8 mouse cellular contexts compared by ENCODE assay signal in genomic region chr11:62646958-62647515, GRCm38 (mm10). TPM values are rescaled to one million over a fixed set of nuclear protein-coding genes. Genes with fewer than 3 reads are reported as not detected.
A peak's percentile ranks its signal among the peaks of the same experiment; 100 is the strongest.
DNase-seq lines count a peak whose midpoint lies in the region; ATAC-seq lines count a peak whose summit lies in the region.

No protein-coding gene starts in this region.

- no peak for DNase-seq in heart, adult 8-10 months (ENCODE audit: low spot score)
- DNase-seq in neural tube, embryonic 10.5 days (ENCODE audit: extremely low spot score, low spot score): peak; percentile 24
- no peak for DNase-seq in kidney, postnatal 14 days
- no peak for DNase-seq in layer of hippocampus, postnatal 36 days

- H3K4me3 ChIP-seq in heart, embryonic 14.5 days (ENCODE audit: control insufficient read depth in 1 of 2, insufficient read depth in 1 of 2, low read depth in 1 of 2, low read length in 2 of 2): peak overlapping the region; percentile 81 to 84
- peak overlapping the region; percentile 79 for H3K4me3 ChIP-seq in embryonic facial prominence, embryonic 13.5 days
- H3K4me3 ChIP-seq in intestine, embryonic 15.5 days (replicated peaks): peak overlapping the region; percentile 78

- 34% methylated on average over 7 of the region's 7 CpGs for WGBS in heart, embryonic 14.5 days
- 37% methylated on average over 7 of the region's 7 CpGs for WGBS in embryonic facial prominence, embryonic 13.5 days
- 48% methylated on average over 7 of the region's 7 CpGs for WGBS in intestine, embryonic 15.5 days

- peak overlapping the region; percentile 91 for H3K9ac ChIP-seq in heart, embryonic 14.5 days (ENCODE audit: low read length)
- peak overlapping the region; percentile 87 for H3K9ac ChIP-seq in embryonic facial prominence, embryonic 13.5 days
- peak overlapping the region; percentile 73 for H3K9ac ChIP-seq in intestine, embryonic 15.5 days

- H3K27ac ChIP-seq in heart, embryonic 14.5 days (replicated peaks in 1 of 2; ENCODE audit: control insufficient read depth in 1 of 2, insufficient read depth in 1 of 2, low read depth in 2 of 2, low read length in 2 of 2): peak overlapping the region; percentile 71 to 95
- H3K27ac ChIP-seq in embryonic facial prominence, embryonic 13.5 days: peak overlapping the region; percentile 93
- peak overlapping the region; percentile 83 for H3K27ac ChIP-seq in intestine, embryonic 15.5 days

- no peaks in the 10 kb centered on the region for H3K27me3 ChIP-seq in heart, embryonic 14.5 days (ENCODE audit: control insufficient read depth, insufficient read depth, low read length)
- no peaks in the 10 kb centered on the region for H3K27me3 ChIP-seq in embryonic facial prominence, embryonic 13.5 days
- no peaks in the 10 kb centered on the region for H3K27me3 ChIP-seq in intestine, embryonic 15.5 days (replicated peaks)

- H3K4me1 ChIP-seq in heart, embryonic 14.5 days (ENCODE audit: control insufficient read depth in 2 of 2, insufficient read depth in 2 of 2, low read length in 2 of 2): peaks cover 40 to 70% of the 10 kb centered on the region in 2 experiments
- H3K4me1 ChIP-seq in embryonic facial prominence, embryonic 13.5 days: peaks cover 73% of the 10 kb centered on the region
- peaks cover 47% of the 10 kb centered on the region for H3K4me1 ChIP-seq in intestine, embryonic 15.5 days (replicated peaks)

- peak overlapping the region; percentile 73 for H3K4me2 ChIP-seq in heart, embryonic 14.5 days (ENCODE audit: low read length)
- H3K4me2 ChIP-seq in embryonic facial prominence, embryonic 13.5 days: peak overlapping the region; percentile 92
- H3K4me2 ChIP-seq in intestine, embryonic 15.5 days (replicated peaks): peak overlapping the region; percentile 93

- no peak for ATAC-seq in heart, embryonic 14.5 days (ENCODE audit: insufficient number of reproducible peaks, insufficient read depth, low FRiP score, low read depth)
- ATAC-seq in embryonic facial prominence, embryonic 13.5 days (ENCODE audit: insufficient number of reproducible peaks, insufficient read depth, low FRiP score, low TSS enrichment, low read depth): no peak
- no peak for ATAC-seq in intestine, embryonic 15.5 days
- ATAC-seq in frontal cortex, adult (ENCODE audit: low TSS enrichment): no peak

- H3K36me3 ChIP-seq in heart, embryonic 14.5 days (ENCODE audit: control insufficient read depth, insufficient read depth, low read length): peaks cover 13% of the 10 kb centered on the region
- peaks cover 7% of the 10 kb centered on the region; the same call in 1 of the 2 replicates for H3K36me3 ChIP-seq in embryonic facial prominence, embryonic 13.5 days
- 0 out of 2 replicates have a peak, but pooled peaks cover under 1% of the 10 kb centered on the region for H3K36me3 ChIP-seq in intestine, embryonic 15.5 days

- no peaks in the 10 kb centered on the region for H3K9me3 ChIP-seq in heart, embryonic 14.5 days (ENCODE audit: control insufficient read depth, low read length)
- no peaks in the 10 kb centered on the region for H3K9me3 ChIP-seq in embryonic facial prominence, embryonic 13.5 days
- no peaks in the 10 kb centered on the region for H3K9me3 ChIP-seq in intestine, embryonic 15.5 days

RNA-seq across cellular contexts. Expression of gene Lrrc75a, which starts 1.3 kb away (rescaled TPM):
- 19.4 and 21.2 TPM in 2 replicates for polyA plus RNA-seq in heart, embryonic 14.5 days (2014; fragmentation: Nextera tagmentation; extraction: Ambion mirVana)
- total RNA-seq in heart, adult 8-10 months (2022): 1 to 10 TPM; 3.1 to 4.5 (median 3.7) TPM
- 14.0 and 18.4 TPM in 2 replicates for polyA plus RNA-seq in embryonic facial prominence, embryonic 13.5 days (2015; fragmentation: Nextera tagmentation; extraction: Ambion mirVana)
- 17.3 and 20.9 TPM in 2 replicates for polyA plus RNA-seq in intestine, embryonic 15.5 days (2015; fragmentation: Nextera tagmentation; extraction: Ambion mirVana)
- 1 to 10 TPM; 7.7 to 8.1 TPM for total RNA-seq in layer of hippocampus, postnatal 36 days (2021)

RNA-seq across cellular contexts. Expression of gene Mmgt2, which starts 1.4 kb away (rescaled TPM):
- 55.9 and 56.7 TPM in 2 replicates for polyA plus RNA-seq in heart, embryonic 14.5 days (2014; fragmentation: Nextera tagmentation; extraction: Ambion mirVana)
- 1 to 10 TPM; 5.1 to 5.9 (median 5.7) TPM for total RNA-seq in heart, adult 8-10 months (2022)
- polyA plus RNA-seq in embryonic facial prominence, embryonic 13.5 days (2015; fragmentation: Nextera tagmentation; extraction: Ambion mirVana): 60.4 and 64.0 TPM in 2 replicates
- polyA plus RNA-seq in intestine, embryonic 15.5 days (2015; fragmentation: Nextera tagmentation; extraction: Ambion mirVana): 71.8 and 72.4 TPM in 2 replicates
- 10 to 100 TPM; 16.5 to 17.1 TPM for total RNA-seq in layer of hippocampus, postnatal 36 days (2021)
